Mouse (Mus musculus): ENCODE measurements around the gene Slc8b1. TPM values are rescaled to one million over a fixed set of nuclear protein-coding genes. Genes with fewer than 3 reads are reported as not detected.

Gene Slc8b1
- polyA plus RNA-seq, 1 experiment from 2014 or later, result 1.6 TPM

DNA sequence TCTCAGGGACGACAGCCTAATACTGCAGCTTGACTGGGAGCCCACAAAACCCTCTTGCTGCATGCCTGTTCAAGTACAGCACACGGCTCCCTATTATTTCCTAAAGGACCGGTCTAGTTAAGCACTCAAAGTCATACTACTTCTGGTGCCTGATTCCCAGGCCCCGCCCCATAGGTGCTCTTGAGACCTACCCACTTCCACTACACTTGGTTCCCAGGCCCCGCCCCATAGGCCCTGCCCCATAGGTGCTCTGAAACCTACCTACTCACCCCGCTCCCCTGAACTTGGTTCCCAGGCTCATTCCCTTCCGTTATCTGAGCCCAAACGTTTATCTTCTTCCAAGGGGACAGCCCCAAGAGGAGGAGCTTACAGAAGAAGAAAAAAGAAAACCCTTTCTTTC is 23.1 kb upstream of the Slc8b1 start:
- H3K9me3 ChIP-seq (ENCODE audit: control insufficient read depth, low read length), result no peaks in the 10 kb centered on the region
- H3K4me2 ChIP-seq (ENCODE audit: low read depth, severe bottlenecking), result no peak overlapping the region
- no peak overlapping the region for H3K4me3 ChIP-seq (ENCODE audit: low read depth, low read length)
- H3K27me3 ChIP-seq (ENCODE audit: control insufficient read depth, insufficient read depth, low read length), result no peaks in the 10 kb centered on the region
- no peaks in the 10 kb centered on the region for H3K4me1 ChIP-seq (ENCODE audit: control insufficient read depth, insufficient read depth, low read length)
- DNase-seq (ENCODE audit: low spot score) (no peak), ATAC-seq (ENCODE audit: insufficient number of reproducible peaks, low FRiP score, low TSS enrichment, low read depth) (no peak)
- H3K36me3 ChIP-seq (ENCODE audit: control insufficient read depth, insufficient read depth, low read length), result peaks cover 8% of the 10 kb centered on the region; the same call in 1 of the 2 replicates
- WGBS, result 85% methylated on average over 8 of the region's 8 CpGs
- H3K27ac ChIP-seq (replicated peaks; ENCODE audit: low read depth, low read length), result no peak overlapping the region
- H3K9ac ChIP-seq (ENCODE audit: low read length), result no peak overlapping the region

DNA sequence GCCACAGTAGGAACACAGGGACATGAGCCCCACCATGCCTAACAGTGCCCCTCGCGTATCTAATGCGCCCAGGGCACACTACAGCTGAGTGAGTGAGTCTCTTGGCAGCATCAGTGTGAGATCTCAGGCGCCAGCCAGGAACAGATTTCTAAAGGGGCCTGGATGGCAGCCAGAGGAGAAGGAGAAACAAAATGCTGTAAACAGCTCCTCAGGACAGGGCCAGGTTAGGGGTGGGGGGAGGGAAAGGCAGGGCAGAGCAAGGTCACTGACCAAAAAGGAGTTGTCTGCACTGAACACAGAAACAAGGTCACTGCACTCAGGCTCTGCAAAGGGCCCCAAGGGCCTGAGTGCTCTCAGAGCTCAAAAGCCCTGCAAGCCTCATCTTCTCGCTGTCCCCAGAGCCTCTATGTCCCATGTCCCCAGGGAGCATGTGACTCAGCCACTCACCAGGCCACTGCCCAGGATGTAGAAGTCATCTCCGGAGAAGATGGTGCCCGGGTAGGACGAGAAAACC is 20.2 kb upstream of the Slc8b1 start:
- peaks cover 9% of the 10 kb centered on the region; the same call in 1 of the 2 replicates for H3K36me3 ChIP-seq (ENCODE audit: control insufficient read depth, insufficient read depth, low read length)
- DNase-seq (ENCODE audit: low spot score) (no peak), ATAC-seq (ENCODE audit: insufficient number of reproducible peaks, low FRiP score, low TSS enrichment, low read depth) (no peak)
- no peak overlapping the region for H3K9ac ChIP-seq (ENCODE audit: low read length)
- no peak overlapping the region for H3K27ac ChIP-seq (replicated peaks; ENCODE audit: low read depth, low read length)
- WGBS, result 88% methylated on average over 8 of the region's 8 CpGs
- no peaks in the 10 kb centered on the region for H3K27me3 ChIP-seq (ENCODE audit: control insufficient read depth, insufficient read depth, low read length)
- no peaks in the 10 kb centered on the region for H3K4me1 ChIP-seq (ENCODE audit: control insufficient read depth, insufficient read depth, low read length)
- no peaks in the 10 kb centered on the region for H3K9me3 ChIP-seq (ENCODE audit: control insufficient read depth, low read length)
- no peak overlapping the region for H3K4me2 ChIP-seq (ENCODE audit: low read depth, severe bottlenecking)
- H3K4me3 ChIP-seq (ENCODE audit: low read depth, low read length), result no peak overlapping the region

GRCm38 (mm10) chr5:120492437-120492836 is 18.5 kb upstream of the Slc8b1 start:
- H3K27me3 ChIP-seq (ENCODE audit: control insufficient read depth, insufficient read depth, low read length), result no peaks in the 10 kb centered on the region
- DNase-seq (ENCODE audit: low spot score) (peak; percentile 73), ATAC-seq (ENCODE audit: insufficient number of reproducible peaks, low FRiP score, low TSS enrichment, low read depth) (no peak)
- H3K9ac ChIP-seq (ENCODE audit: low read length), result no peak overlapping the region
- H3K36me3 ChIP-seq (ENCODE audit: control insufficient read depth, insufficient read depth, low read length), result peaks cover 3% of the 10 kb centered on the region; the same call in 1 of the 2 replicates
- H3K4me1 ChIP-seq (ENCODE audit: control insufficient read depth, insufficient read depth, low read length), result no peaks in the 10 kb centered on the region
- H3K4me3 ChIP-seq (ENCODE audit: low read depth, low read length), result no peak overlapping the region
- H3K27ac ChIP-seq (replicated peaks; ENCODE audit: low read depth, low read length), result no peak overlapping the region
- H3K9me3 ChIP-seq (ENCODE audit: control insufficient read depth, low read length), result no peaks in the 10 kb centered on the region
- whole genome bisulfite sequencing, result 58% methylated on average over 11 of the region's 11 CpGs
- H3K4me2 ChIP-seq (ENCODE audit: low read depth, severe bottlenecking), result no peak overlapping the region

DNA sequence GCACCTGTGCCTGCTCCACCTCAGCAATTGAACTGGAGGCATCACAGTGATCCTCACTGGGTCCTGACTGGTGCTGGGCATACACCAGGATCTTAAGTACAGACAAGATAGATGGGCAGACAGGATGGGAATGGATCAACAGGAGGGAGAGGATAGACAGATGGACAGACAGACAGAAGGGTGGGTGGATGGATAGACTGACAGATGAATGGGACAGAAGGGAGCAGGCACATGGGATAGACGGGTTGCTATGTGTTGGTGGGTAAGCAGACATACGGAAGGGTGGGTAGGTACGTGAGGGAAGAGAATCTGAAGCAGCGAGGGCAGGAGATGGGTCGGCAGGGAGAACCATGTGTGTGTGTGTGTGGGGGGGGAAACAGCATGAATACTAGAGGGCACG is 17.5 kb upstream of the Slc8b1 start:
- Histone ChIP-seq H3K36me3 (ENCODE audit: control insufficient read depth, insufficient read depth, low read length) (peaks cover 4% of the 10 kb centered on the region), H3K4me3 (ENCODE audit: low read depth, low read length) (no peak overlapping the region), H3K27me3 (ENCODE audit: control insufficient read depth, insufficient read depth, low read length) (no peaks in the 10 kb centered on the region), H3K27ac (replicated peaks; ENCODE audit: low read depth, low read length) (no peak overlapping the region), H3K4me1 (ENCODE audit: control insufficient read depth, insufficient read depth, low read length) (no peaks in the 10 kb centered on the region), H3K9me3 (ENCODE audit: control insufficient read depth, low read length) (no peaks in the 10 kb centered on the region), H3K9ac (ENCODE audit: low read length) (no peak overlapping the region), H3K4me2 (ENCODE audit: low read depth, severe bottlenecking) (no peak overlapping the region)
- ATAC-seq (ENCODE audit: insufficient number of reproducible peaks, low FRiP score, low TSS enrichment, low read depth) (no peak), DNase-seq (ENCODE audit: low spot score) (no peak)
- 84% methylated on average over 6 of the region's 6 CpGs for WGBS

GRCm38 (mm10) chr5:120493873-120494395 is 17.0 kb upstream of the Slc8b1 start:
- H3K4me3 ChIP-seq (ENCODE audit: low read depth, low read length), result no peak overlapping the region
- no peak overlapping the region for H3K27ac ChIP-seq (replicated peaks; ENCODE audit: low read depth, low read length)
- ATAC-seq (ENCODE audit: insufficient number of reproducible peaks, low FRiP score, low TSS enrichment, low read depth), result no peak
- no peaks in the 10 kb centered on the region for H3K9me3 ChIP-seq (ENCODE audit: control insufficient read depth, low read length)
- no peak overlapping the region for H3K9ac ChIP-seq (ENCODE audit: low read length)
- 88% methylated on average over 9 of the region's 9 CpGs for WGBS
- no peaks in the 10 kb centered on the region for H3K27me3 ChIP-seq (ENCODE audit: control insufficient read depth, insufficient read depth, low read length)
- H3K4me1 ChIP-seq (ENCODE audit: control insufficient read depth, insufficient read depth, low read length), result no peaks in the 10 kb centered on the region
- peaks cover 7% of the 10 kb centered on the region for H3K36me3 ChIP-seq (ENCODE audit: control insufficient read depth, insufficient read depth, low read length)
- no peak overlapping the region for H3K4me2 ChIP-seq (ENCODE audit: low read depth, severe bottlenecking)
- no peak for DNase-seq (ENCODE audit: low spot score)

DNA sequence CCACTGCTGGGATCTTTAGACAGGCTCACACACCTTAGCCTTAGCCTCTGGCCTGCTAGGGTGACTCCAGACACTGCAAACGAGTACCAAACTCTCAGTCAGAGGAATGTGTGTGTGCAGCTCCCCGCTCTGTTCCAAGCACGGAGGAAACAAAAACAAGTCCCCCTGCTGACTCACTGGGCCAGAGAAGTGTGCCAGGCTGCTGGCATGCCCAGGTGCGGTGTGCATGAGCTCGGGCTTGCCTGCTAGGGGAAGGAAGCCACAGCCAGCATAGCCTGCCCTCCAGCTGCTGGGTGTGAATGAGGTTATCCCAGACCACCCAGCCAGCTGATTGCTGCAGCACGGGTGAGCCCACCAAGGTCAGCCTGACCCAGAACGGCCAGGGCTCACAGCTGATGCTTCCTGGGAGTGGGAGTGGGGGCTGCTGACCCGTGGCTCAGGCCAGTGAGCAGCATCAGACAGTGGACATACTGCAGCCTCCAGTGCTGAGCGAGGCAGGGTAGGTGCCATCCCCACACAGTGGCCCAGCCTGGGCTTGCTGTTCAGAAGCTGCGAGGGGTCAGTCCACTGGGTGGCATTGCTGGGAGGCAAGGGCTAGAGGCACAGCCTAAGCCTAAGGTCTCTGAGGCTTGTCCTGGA is 15.8 kb upstream of the Slc8b1 start:
- Histone ChIP-seq H3K9me3 (ENCODE audit: control insufficient read depth, low read length) (no peaks in the 10 kb centered on the region), H3K36me3 (ENCODE audit: control insufficient read depth, insufficient read depth, low read length) (peaks cover 7% of the 10 kb centered on the region), H3K4me3 (ENCODE audit: low read depth, low read length) (no peak overlapping the region), H3K27ac (replicated peaks; ENCODE audit: low read depth, low read length) (no peak overlapping the region), H3K27me3 (ENCODE audit: control insufficient read depth, insufficient read depth, low read length) (no peaks in the 10 kb centered on the region), H3K4me2 (ENCODE audit: low read depth, severe bottlenecking) (no peak overlapping the region), H3K9ac (ENCODE audit: low read length) (no peak overlapping the region), H3K4me1 (ENCODE audit: control insufficient read depth, insufficient read depth, low read length) (no peaks in the 10 kb centered on the region)
- ATAC-seq (ENCODE audit: insufficient number of reproducible peaks, low FRiP score, low TSS enrichment, low read depth) (no peak), DNase-seq (ENCODE audit: low spot score) (no peak)
- 74% methylated on average over 10 of the region's 10 CpGs for WGBS

DNA sequence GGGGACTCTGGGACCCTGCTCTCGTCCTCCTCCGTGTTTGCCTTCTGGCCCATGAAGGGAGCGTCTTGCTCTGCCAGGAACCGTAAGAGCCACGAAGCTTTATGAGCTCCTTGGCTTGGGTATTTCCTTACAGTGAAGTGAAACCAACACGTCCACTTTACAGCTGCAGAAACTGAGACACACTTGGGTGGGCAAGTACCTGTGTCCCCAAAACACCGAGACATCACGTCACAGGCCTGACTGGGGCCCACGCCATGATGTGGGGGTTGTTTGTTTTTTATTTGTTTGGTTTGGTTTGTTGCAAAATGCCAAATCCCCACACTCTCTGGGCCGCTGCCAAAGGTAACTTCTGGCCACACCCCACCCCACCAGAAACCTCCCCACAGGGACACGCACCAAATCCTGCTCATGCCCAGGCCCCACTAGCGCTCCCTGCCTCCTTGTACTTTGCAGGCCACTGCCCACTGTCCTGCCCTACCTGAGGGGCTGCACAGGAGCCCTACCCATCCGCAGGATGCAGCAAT is 15.2 kb upstream of the Slc8b1 start:
- no peak overlapping the region for H3K27ac ChIP-seq (replicated peaks; ENCODE audit: low read depth, low read length)
- no peak overlapping the region for H3K4me2 ChIP-seq (ENCODE audit: low read depth, severe bottlenecking)
- DNase-seq (ENCODE audit: low spot score) (no peak), ATAC-seq (ENCODE audit: insufficient number of reproducible peaks, low FRiP score, low TSS enrichment, low read depth) (no peak)
- H3K27me3 ChIP-seq (ENCODE audit: control insufficient read depth, insufficient read depth, low read length), result no peaks in the 10 kb centered on the region
- H3K9ac ChIP-seq (ENCODE audit: low read length), result no peak overlapping the region
- H3K36me3 ChIP-seq (ENCODE audit: control insufficient read depth, insufficient read depth, low read length), result peaks cover 7% of the 10 kb centered on the region
- H3K4me3 ChIP-seq (ENCODE audit: low read depth, low read length), result no peak overlapping the region
- H3K4me1 ChIP-seq (ENCODE audit: control insufficient read depth, insufficient read depth, low read length), result no peaks in the 10 kb centered on the region
- H3K9me3 ChIP-seq (ENCODE audit: control insufficient read depth, low read length), result no peaks in the 10 kb centered on the region
- 90% methylated on average over 13 of the region's 13 CpGs for WGBS

- no peak for DNase-seq (ENCODE audit: low spot score)
Observed at GRCm38 (mm10) chr5:120497071-120497470, 13.9 kb upstream of the Slc8b1 start.

More at GRCm38 (mm10) chr5:120497071-120497470, 13.9 kb upstream of the Slc8b1 start:
- Histone ChIP-seq H3K4me1 (ENCODE audit: control insufficient read depth, insufficient read depth, low read length) (peaks cover 1% of the 10 kb centered on the region; the same call in 1 of the 2 replicates), H3K36me3 (ENCODE audit: control insufficient read depth, insufficient read depth, low read length) (peaks cover 7% of the 10 kb centered on the region), H3K27ac (replicated peaks; ENCODE audit: low read depth, low read length) (no peak overlapping the region), H3K9me3 (ENCODE audit: control insufficient read depth, low read length) (no peaks in the 10 kb centered on the region), H3K4me2 (ENCODE audit: low read depth, severe bottlenecking) (no peak overlapping the region), H3K4me3 (ENCODE audit: low read depth, low read length) (no peak overlapping the region), H3K9ac (ENCODE audit: low read length) (no peak overlapping the region), H3K27me3 (ENCODE audit: control insufficient read depth, insufficient read depth, low read length) (no peaks in the 10 kb centered on the region)
- no peak for ATAC-seq (ENCODE audit: insufficient number of reproducible peaks, low FRiP score, low TSS enrichment, low read depth)
- 91% methylated on average over 3 of the region's 3 CpGs for WGBS
